Mouse (Mus musculus) E14TG2a.4 (cell line): ENCODE measurements around the gene Rpn2.

ENCODE experiments used
- CTCF ChIP-seq: conservative IDR thresholded peaks from 2 replicates; pipeline ENCODE4 v1.5.1; 2014; ENCODE audit warnings: low read length
- POU5F1 ChIP-seq: IDR thresholded peaks from 2 replicates; pipeline ENCODE4 v1.6.1; 2014; ENCODE audit warnings: low read length, borderline replicate concordance

DNA sequence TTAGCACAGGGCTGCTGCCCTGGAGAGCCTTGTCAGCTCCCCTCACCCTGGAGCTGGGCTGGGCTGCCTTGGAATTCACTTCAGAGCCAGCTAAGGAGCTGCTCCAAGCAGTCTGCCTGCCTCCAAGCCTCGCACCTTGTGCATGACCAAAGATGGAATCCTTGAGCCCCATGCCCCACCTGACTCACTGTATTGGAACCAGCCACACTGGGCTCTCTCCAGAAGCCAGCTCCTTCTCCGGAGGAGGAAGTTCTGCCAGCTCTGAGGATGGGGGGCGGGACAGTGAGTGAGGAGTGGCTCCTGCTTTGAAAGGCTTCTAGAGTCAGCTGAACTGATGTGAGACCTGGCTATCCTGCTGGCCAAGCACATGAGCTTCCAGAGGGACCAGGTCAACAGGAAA is 94.9 kb downstream of the Rpn2 start:
- TF ChIP-seq CTCF, result no peak
- no peak for TF ChIP-seq POU5F1
